Comparison of ENCODE assay signal across 23 mouse cellular contexts in the genomic region with DNA sequence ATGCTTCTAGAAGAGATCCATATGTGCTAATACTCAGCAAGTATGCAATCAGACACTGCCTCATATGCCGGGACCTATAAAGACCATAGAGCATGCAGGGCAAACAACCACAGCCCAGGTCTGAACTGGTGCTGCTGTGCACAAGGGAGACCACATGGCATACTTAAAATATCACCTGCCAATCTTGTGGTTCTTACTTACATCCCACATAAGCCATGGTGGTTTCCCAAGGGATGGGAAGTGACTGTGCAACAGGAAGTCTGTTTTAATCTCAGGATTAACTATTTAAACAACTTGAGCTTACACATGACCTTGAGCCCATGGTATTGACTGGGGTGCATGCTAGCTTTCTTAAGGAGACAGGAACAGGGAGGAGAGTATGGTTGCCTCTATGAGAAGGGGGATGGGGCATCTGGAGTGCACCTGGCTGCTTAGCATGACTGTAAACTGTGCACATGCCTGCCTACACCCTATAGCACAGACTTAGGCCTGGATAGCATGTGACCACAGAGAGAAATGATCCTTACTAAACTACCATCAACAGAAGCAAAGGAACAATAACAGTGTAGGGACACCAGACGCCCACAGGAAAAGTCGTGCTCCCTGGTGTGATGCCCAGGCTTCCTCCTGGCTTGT. TPM values are rescaled to one million over a fixed set of nuclear protein-coding genes. Genes with fewer than 3 reads are reported as not detected.
DNase-seq lines count a peak whose midpoint lies in the region; ATAC-seq lines count a peak whose summit lies in the region.
"Had no signal": no experiment of that assay in that cellular context is flagged by ENCODE, and none has a peak within 500 bp of the region (broad histone marks: within the 10 kb centered on the region; RNA-seq: fewer than 3 reads in every experiment).

No protein-coding gene starts in this region.

- no peaks in the 10 kb centered on the region for H3K36me3 ChIP-seq in limb, embryonic 12.5 days
- H3K36me3 ChIP-seq in limb, embryonic 10.5 days = no peaks in the 10 kb centered on the region
- H3K36me3 ChIP-seq in neural tube, embryonic 15.5 days = no peaks in the 10 kb centered on the region
- H3K36me3 ChIP-seq: forebrain, embryonic 12.5 days; neural tube, embryonic 13.5 days had no signal

- H3K4me3 ChIP-seq in limb, embryonic 12.5 days (replicated peaks) = no peak overlapping the region
- no peak overlapping the region for H3K4me3 ChIP-seq in limb, embryonic 10.5 days
- H3K4me3 ChIP-seq in neural tube, embryonic 15.5 days (replicated peaks) = no peak overlapping the region
- H3K4me3 ChIP-seq: forebrain, embryonic 12.5 days; layer of hippocampus, adult 2 months; left cerebral cortex, adult 2 months; neural tube, embryonic 13.5 days had no signal

- H3K9me3 ChIP-seq in limb, embryonic 12.5 days = no peaks in the 10 kb centered on the region
- H3K9me3 ChIP-seq in limb, embryonic 10.5 days (replicated peaks) = no peaks in the 10 kb centered on the region
- no peaks in the 10 kb centered on the region for H3K9me3 ChIP-seq in neural tube, embryonic 15.5 days (replicated peaks)
- H3K9me3 ChIP-seq: forebrain, embryonic 12.5 days; neural tube, embryonic 13.5 days had no signal

- no peak overlapping the region for H3K9ac ChIP-seq in limb, embryonic 12.5 days (replicated peaks)
- H3K9ac ChIP-seq in neural tube, embryonic 15.5 days (replicated peaks) = no peak overlapping the region
- H3K9ac ChIP-seq: forebrain, embryonic 12.5 days; neural tube, embryonic 13.5 days had no signal

- no peak overlapping the region for H3K4me2 ChIP-seq in limb, embryonic 12.5 days
- no peak overlapping the region for H3K4me2 ChIP-seq in neural tube, embryonic 15.5 days
- H3K4me2 ChIP-seq: forebrain, embryonic 12.5 days; heart, embryonic 11.5 days; neural tube, embryonic 13.5 days had no signal

- ATAC-seq in limb, embryonic 12.5 days (ENCODE audit: insufficient number of reproducible peaks, insufficient read depth, low FRiP score, low TSS enrichment, low read depth) = peak; percentile 66; the same call in 1 of the 2 replicates
- ATAC-seq in granulocyte monocyte progenitor cell, adult 5-6 weeks (replicated peaks; ENCODE audit: poor library complexity, severe bottlenecking) = peak; percentile 72
- no peak for ATAC-seq in neural tube, embryonic 15.5 days (ENCODE audit: low FRiP score)
- ATAC-seq: activated CD4-positive, CD25-positive, alpha-beta regulatory T cell, adult 4 months; CD4-positive, CD25-positive, alpha-beta regulatory T cell, adult 4 months had no signal

- peaks cover 7% of the 10 kb centered on the region for H3K4me1 ChIP-seq in limb, embryonic 12.5 days (replicated peaks)
- H3K4me1 ChIP-seq in limb, embryonic 10.5 days = peaks cover 13% of the 10 kb centered on the region
- no peaks in the 10 kb centered on the region for H3K4me1 ChIP-seq in neural tube, embryonic 15.5 days
- H3K4me1 ChIP-seq: forebrain, embryonic 12.5 days; neural tube, embryonic 13.5 days had no signal

- no peaks in the 10 kb centered on the region for H3K27me3 ChIP-seq in limb, embryonic 12.5 days
- no peaks in the 10 kb centered on the region for H3K27me3 ChIP-seq in limb, embryonic 10.5 days (ENCODE audit: low read depth, poor library complexity, severe bottlenecking)
- no peaks in the 10 kb centered on the region for H3K27me3 ChIP-seq in neural tube, embryonic 15.5 days (replicated peaks)
- H3K27me3 ChIP-seq: neural tube, embryonic 13.5 days had no signal

- DNase-seq in limb, embryonic 10.5 days (ENCODE audit: low spot score) = no peak
- DNase-seq in 3T3-L1 (ENCODE audit: low read depth, low spot score) = peak; percentile 77
- peak; percentile 7 for DNase-seq in MN1 (ENCODE audit: low spot score)
- no peak for DNase-seq in cerebellum, adult 18-20 months
- DNase-seq in testis, postnatal 14 days (ENCODE audit: low spot score) = no peak
- DNase-seq: adrenal gland, postnatal 25 days; cerebellum, postnatal 14 days; heart, postnatal 4 days; liver; lung, postnatal 14 days; midbrain, embryonic 14.5 days; thymus, postnatal 14 days had no signal

- WGBS in limb, embryonic 12.5 days = 66% methylated on average over 3 of the region's 3 CpGs
- 77% methylated on average over 3 of the region's 3 CpGs for WGBS in limb, embryonic 10.5 days
- 86% methylated on average over 3 of the region's 3 CpGs for WGBS in neural tube, embryonic 15.5 days

- 0 out of 2 replicates have a peak overlapping the region, but pooled peaks have one; percentile 12 for H3K27ac ChIP-seq in limb, embryonic 12.5 days
- no peak overlapping the region for H3K27ac ChIP-seq in limb, embryonic 10.5 days
- no peak overlapping the region for H3K27ac ChIP-seq in neural tube, embryonic 15.5 days (replicated peaks)
- H3K27ac ChIP-seq: forebrain, embryonic 12.5 days; kidney, postnatal 0 days; layer of hippocampus, adult 2 months; left cerebral cortex, adult 2 months; neural tube, embryonic 13.5 days had no signal

RNA-seq across cellular contexts. Expression of a gene that starts 7.1 kb away (rescaled TPM):
- 66.5 and 67.8 TPM in 2 replicates for polyA plus RNA-seq in limb, embryonic 12.5 days (2016; fragmentation: Nextera tagmentation; extraction: Ambion mirVana)
- polyA plus RNA-seq in limb, embryonic 10.5 days (2016; fragmentation: Nextera tagmentation; extraction: Ambion mirVana) = 78.8 and 91.0 TPM in 2 replicates
- total RNA-seq in granulocyte monocyte progenitor cell, adult 5-6 weeks (2014; fragmentation: Nextera tagmentation) = 10.4 and 12.1 TPM in 2 replicates
- 32.9 and 34.2 TPM in 2 replicates for total RNA-seq in granulocyte monocyte progenitor cell, adult 5-6 weeks (2017)
- 62.8 and 71.6 TPM in 2 replicates for polyA plus RNA-seq in neural tube, embryonic 15.5 days (2015; fragmentation: Nextera tagmentation; extraction: Ambion mirVana)

Comparison
In these comparisons a context has a peak if more than half of its experiments do, and no peak if none do; other contexts are left out.
1. DNase-seq: peak in 3T3-L1 (single experiment) and MN1 (single experiment); none in limb, embryonic 10.5 days (single experiment), cerebellum, adult 18-20 months (0 of 2) and testis, postnatal 14 days (single experiment).